Mouse (Mus musculus): ENCODE results near the gene Fam213a. TPM values are rescaled to one million over a fixed set of nuclear protein-coding genes. Genes with fewer than 3 reads are reported as not detected.

The Fam213a gene
- total and polyA plus RNA-seq, 2 experiments from 2014 or later: 9.4 to 25.7 TPM

DNA sequence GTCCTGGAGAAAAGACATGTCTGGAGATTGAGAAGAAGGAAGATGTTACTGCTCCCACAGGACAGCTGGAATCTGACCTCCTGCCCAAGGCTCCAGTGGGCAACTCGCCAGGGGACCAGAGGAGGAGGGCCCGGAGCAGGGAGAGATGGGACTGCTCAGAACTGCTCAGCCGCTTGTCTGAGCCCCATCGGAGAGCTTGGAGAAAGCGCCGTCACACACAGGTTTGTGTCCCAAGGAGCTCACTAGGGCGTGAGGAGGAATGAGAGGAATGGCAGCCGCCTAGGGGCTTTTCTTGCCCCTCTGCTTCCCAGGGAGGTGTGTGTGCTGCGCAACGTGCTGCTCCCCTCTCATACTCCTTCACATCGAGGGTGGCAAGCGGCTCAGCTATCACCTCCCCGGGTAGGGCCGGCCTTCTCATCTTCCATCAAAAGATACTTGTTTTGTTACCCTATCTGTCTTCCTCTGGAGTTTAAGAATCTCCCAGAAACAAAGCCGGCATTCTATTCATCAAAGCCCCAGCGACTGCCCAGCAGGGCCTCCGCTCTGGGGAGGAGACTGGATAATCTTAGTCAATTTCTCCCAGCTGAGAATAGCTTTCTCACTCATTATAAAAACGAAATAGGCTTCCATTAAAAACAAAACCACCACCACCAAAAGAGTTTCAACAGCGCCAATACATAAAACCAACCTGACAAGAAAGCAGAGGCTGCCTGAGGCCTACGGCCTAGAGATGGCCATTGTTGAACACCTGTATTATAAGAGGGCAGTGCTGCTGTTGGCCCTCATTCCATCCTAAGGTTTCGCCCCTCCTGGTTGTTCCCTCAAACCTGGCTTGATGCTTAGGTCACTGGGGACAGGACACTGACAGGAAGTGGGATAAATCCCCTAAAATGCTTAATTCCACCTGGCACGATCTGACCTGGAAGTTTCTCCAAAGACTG, 9.1 kb downstream of the Fam213a start:
- H3K4me1 ChIP-seq (ENCODE audit: control insufficient read depth, insufficient read depth): no peaks in the 10 kb centered on the region; the same call in 1 of the 2 replicates
- H3K27me3 ChIP-seq (ENCODE audit: control insufficient read depth, insufficient read depth, low read length): no peaks in the 10 kb centered on the region
- H3K27ac ChIP-seq (ENCODE audit: low read depth): no peak overlapping the region
- no peak overlapping the region for H3K4me3 ChIP-seq (ENCODE audit: low read depth, low read length)
- WGBS: 36% methylated on average over 22 of the region's 22 CpGs
- DNase-seq (ENCODE audit: low spot score) (no peak), ATAC-seq (ENCODE audit: insufficient read depth, low read depth) (no peak)
- H3K9ac ChIP-seq (replicated peaks; ENCODE audit: low read depth, low read length): no peak overlapping the region
- TF ChIP-seq CTCF (IDR thresholded peaks at IDR 0.05; ENCODE audit: low read depth) (no peak), EP300 (IDR thresholded peaks at IDR 0.05; ENCODE audit: low read depth) (no peak)
- H3K4me2 ChIP-seq (ENCODE audit: low read depth, low read length): peak overlapping the region; percentile 19; the same call in 1 of the 2 replicates
- no peaks in the 10 kb centered on the region for H3K36me3 ChIP-seq (replicated peaks; ENCODE audit: control insufficient read depth, insufficient read depth, low read length)
- H3K9me3 ChIP-seq (replicated peaks; ENCODE audit: control insufficient read depth, low read length): no peaks in the 10 kb centered on the region

DNA sequence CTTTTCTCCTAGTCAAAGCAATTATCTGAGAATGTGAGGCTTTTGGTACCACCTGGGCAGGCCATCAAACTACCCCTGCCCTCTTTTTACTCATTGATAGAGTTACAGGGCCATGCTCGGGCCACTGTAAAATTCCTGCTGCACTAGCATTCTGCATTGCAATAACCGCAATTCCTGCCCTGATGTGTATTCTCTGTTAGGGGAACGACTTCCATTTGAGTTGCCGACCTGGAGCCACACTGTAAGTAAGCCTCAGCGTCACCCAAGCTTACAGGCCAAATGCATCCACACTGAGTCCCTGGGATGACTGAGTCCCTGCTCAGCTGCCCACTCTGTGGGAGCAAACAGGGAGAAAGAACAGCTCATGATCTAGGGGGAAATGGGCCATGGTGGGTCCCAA, 12.0 kb downstream of the Fam213a start:
- no peaks in the 10 kb centered on the region for H3K9me3 ChIP-seq (replicated peaks; ENCODE audit: control insufficient read depth, low read length)
- H3K27ac ChIP-seq (ENCODE audit: low read depth): no peak overlapping the region
- no peak overlapping the region for H3K4me3 ChIP-seq (ENCODE audit: low read depth, low read length)
- H3K36me3 ChIP-seq (replicated peaks; ENCODE audit: control insufficient read depth, insufficient read depth, low read length): peaks cover 5% of the 10 kb centered on the region; the same call in 1 of the 2 replicates
- H3K9ac ChIP-seq (replicated peaks; ENCODE audit: low read depth, low read length): no peak overlapping the region
- no peak overlapping the region for H3K4me2 ChIP-seq (ENCODE audit: low read depth, low read length)
- WGBS: 89% methylated on average over 5 of the region's 5 CpGs
- ATAC-seq (ENCODE audit: insufficient read depth, low read depth) (no peak), DNase-seq (ENCODE audit: low spot score) (no peak)
- no peaks in the 10 kb centered on the region for H3K27me3 ChIP-seq (ENCODE audit: control insufficient read depth, insufficient read depth, low read length)
- TF ChIP-seq EP300 (IDR thresholded peaks at IDR 0.05; ENCODE audit: low read depth) (no peak), CTCF (IDR thresholded peaks at IDR 0.05; ENCODE audit: low read depth) (no peak)
- no peaks in the 10 kb centered on the region; the same call in 1 of the 2 replicates for H3K4me1 ChIP-seq (ENCODE audit: control insufficient read depth, insufficient read depth)

DNA sequence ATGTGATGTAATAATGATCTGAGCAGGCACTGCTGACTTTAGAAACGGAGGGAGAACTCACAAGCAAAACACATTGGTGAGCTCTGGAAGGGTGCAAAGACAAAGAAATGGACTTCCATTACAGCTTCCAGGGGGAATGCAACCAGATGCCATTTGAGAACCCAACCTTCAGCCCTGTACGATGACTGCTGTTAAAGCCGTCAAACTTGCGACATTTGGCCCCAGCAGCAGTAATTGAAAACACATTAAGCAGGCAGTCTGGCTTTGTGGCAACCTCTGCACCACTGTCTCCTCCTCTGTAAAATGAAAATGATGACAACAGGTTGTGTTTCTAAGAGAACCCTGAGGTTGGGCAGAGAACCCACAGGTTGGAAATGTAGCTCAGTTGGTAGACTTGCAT, 12.8 kb downstream of the Fam213a start:
- no peak overlapping the region for H3K9ac ChIP-seq (replicated peaks; ENCODE audit: low read depth, low read length)
- peaks cover 5% of the 10 kb centered on the region; the same call in 1 of the 2 replicates for H3K36me3 ChIP-seq (replicated peaks; ENCODE audit: control insufficient read depth, insufficient read depth, low read length)
- 79% methylated on average over 4 of the region's 4 CpGs for WGBS
- H3K4me3 ChIP-seq (ENCODE audit: low read depth, low read length): no peak overlapping the region
- no peak overlapping the region for H3K4me2 ChIP-seq (ENCODE audit: low read depth, low read length)
- TF ChIP-seq CTCF (IDR thresholded peaks at IDR 0.05; ENCODE audit: low read depth): no peak
- no peak for TF ChIP-seq EP300 (IDR thresholded peaks at IDR 0.05; ENCODE audit: low read depth)
- ATAC-seq (ENCODE audit: insufficient read depth, low read depth) (no peak), DNase-seq (ENCODE audit: low spot score) (no peak)
- no peaks in the 10 kb centered on the region for H3K9me3 ChIP-seq (replicated peaks; ENCODE audit: control insufficient read depth, low read length)
- H3K27me3 ChIP-seq (ENCODE audit: control insufficient read depth, insufficient read depth, low read length): no peaks in the 10 kb centered on the region
- no peak overlapping the region for H3K27ac ChIP-seq (ENCODE audit: low read depth)
- no peaks in the 10 kb centered on the region; the same call in 1 of the 2 replicates for H3K4me1 ChIP-seq (ENCODE audit: control insufficient read depth, insufficient read depth)

DNA sequence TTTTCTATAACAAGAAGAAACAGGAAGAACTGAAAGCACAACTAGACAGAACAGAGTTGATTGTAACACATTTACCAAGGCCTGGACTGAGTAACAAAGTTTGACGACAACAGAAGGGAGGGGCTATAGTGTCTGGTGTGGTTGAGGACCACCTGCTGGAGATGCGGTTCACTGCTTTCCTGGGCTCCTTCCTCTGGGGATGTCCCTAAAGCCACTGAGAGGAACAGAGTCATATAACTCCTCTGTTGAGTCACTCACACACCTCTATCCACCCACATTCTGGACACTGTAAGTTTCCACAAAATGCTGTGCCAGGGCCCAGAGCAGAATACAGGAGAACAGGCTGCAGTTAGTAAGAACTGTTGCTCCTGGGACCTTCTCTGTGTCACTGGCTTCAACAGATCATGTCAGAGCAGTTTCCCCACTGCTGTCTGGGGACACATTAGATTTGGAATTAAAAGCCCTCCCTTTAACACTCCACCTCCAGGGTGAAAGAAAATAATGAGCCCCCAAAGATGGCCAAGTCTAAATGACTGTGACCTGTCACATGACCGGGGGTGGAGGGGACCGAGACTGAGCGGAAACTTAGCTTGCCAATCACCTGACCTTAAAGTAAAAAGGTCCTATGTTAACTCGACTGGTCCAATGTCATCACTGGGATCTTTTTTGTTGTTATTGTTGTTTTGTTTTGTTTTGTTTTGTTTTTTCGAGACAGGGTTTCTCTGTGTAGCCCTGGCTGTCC, 13.5 kb downstream of the Fam213a start:
- no peak for ATAC-seq (ENCODE audit: insufficient read depth, low read depth)
- TF ChIP-seq EP300 (IDR thresholded peaks at IDR 0.05; ENCODE audit: low read depth) (no peak), CTCF (IDR thresholded peaks at IDR 0.05; ENCODE audit: low read depth) (no peak)
- Histone ChIP-seq H3K4me1 (ENCODE audit: control insufficient read depth, insufficient read depth) (no peaks in the 10 kb centered on the region; the same call in 1 of the 2 replicates), H3K9me3 (replicated peaks; ENCODE audit: control insufficient read depth, low read length) (no peaks in the 10 kb centered on the region), H3K9ac (replicated peaks; ENCODE audit: low read depth, low read length) (no peak overlapping the region), H3K4me3 (ENCODE audit: low read depth, low read length) (no peak overlapping the region), H3K4me2 (ENCODE audit: low read depth, low read length) (no peak overlapping the region), H3K27ac (ENCODE audit: low read depth) (no peak overlapping the region), H3K36me3 (replicated peaks; ENCODE audit: control insufficient read depth, insufficient read depth, low read length) (peaks cover 5% of the 10 kb centered on the region; the same call in 1 of the 2 replicates), H3K27me3 (ENCODE audit: control insufficient read depth, insufficient read depth, low read length) (no peaks in the 10 kb centered on the region)
- no peak for DNase-seq (ENCODE audit: low spot score)
- 84% methylated on average over 7 of the region's 7 CpGs for WGBS

DNA sequence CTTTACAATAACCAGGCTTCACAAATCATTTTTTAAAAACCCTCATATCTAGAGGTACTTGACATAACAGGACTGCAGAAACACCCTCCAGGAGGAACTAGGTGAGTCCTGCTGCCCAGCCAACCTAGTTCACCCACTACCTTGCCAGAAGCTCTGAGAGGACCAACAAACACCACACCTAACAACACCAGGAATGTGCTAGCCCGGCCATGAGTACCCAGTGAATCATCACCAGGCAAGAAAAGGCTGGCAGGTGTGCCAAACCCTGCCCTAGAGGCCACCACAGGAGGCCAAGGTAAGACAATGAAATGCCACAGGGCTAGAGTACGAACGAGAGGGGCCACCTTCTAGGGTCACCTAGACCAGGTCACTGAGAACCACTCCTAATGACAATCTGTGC, 17.4 kb downstream of the Fam213a start:
- no peaks in the 10 kb centered on the region for H3K9me3 ChIP-seq (replicated peaks; ENCODE audit: control insufficient read depth, low read length)
- peaks cover 5% of the 10 kb centered on the region; the same call in 1 of the 2 replicates for H3K36me3 ChIP-seq (replicated peaks; ENCODE audit: control insufficient read depth, insufficient read depth, low read length)
- DNase-seq (ENCODE audit: low spot score) (no peak), ATAC-seq (ENCODE audit: insufficient read depth, low read depth) (no peak)
- 76% methylated on average over 3 of the region's 3 CpGs for WGBS
- no peak overlapping the region for H3K9ac ChIP-seq (replicated peaks; ENCODE audit: low read depth, low read length)
- H3K4me3 ChIP-seq (ENCODE audit: low read depth, low read length): no peak overlapping the region
- no peak overlapping the region for H3K4me2 ChIP-seq (ENCODE audit: low read depth, low read length)
- TF ChIP-seq EP300 (IDR thresholded peaks at IDR 0.05; ENCODE audit: low read depth) (no peak), CTCF (IDR thresholded peaks at IDR 0.05; ENCODE audit: low read depth) (no peak)
- H3K27ac ChIP-seq (ENCODE audit: low read depth): no peak overlapping the region
- no peaks in the 10 kb centered on the region for H3K4me1 ChIP-seq (ENCODE audit: control insufficient read depth, insufficient read depth)
- no peaks in the 10 kb centered on the region for H3K27me3 ChIP-seq (ENCODE audit: control insufficient read depth, insufficient read depth, low read length)
